ENCODE assay signal across 20 mouse cellular contexts in genomic region chr10:59603843-59604242, GRCm38 (mm10). TPM values are rescaled to one million over a fixed set of nuclear protein-coding genes. Genes with fewer than 3 reads are reported as not detected.
A peak's percentile ranks its signal among the peaks of the same experiment; 100 is the strongest.
DNase-seq lines count a peak whose midpoint lies in the region; TF ChIP-seq lines count a peak whose summit lies in the region.
"Had no signal": no experiment of that assay in that cellular context is flagged by ENCODE, and none has a peak within 500 bp of the region (broad histone marks: within the 10 kb centered on the region; RNA-seq: fewer than 3 reads in every experiment).

No protein-coding gene starts in this region.

- TF ChIP-seq POLR2A in lung, adult 2 months (IDR thresholded peaks at IDR 0.05; ENCODE audit: borderline replicate concordance, extremely low read depth, low read depth, low read length), result no peak

- WGBS in lung, adult 2 months, result 56% methylated on average over 5 of the region's 5 CpGs

- 0 out of 2 replicates have a peak, but pooled peaks cover 2% of the 10 kb centered on the region for H3K4me1 ChIP-seq in lung, adult 2 months (ENCODE audit: control insufficient read depth, insufficient read depth, low read length)
- H3K4me1 ChIP-seq: neural tube, embryonic 13.5 days had no signal

- H3K4me3 ChIP-seq in lung, adult 2 months (replicated peaks; ENCODE audit: extremely low read depth, low read depth, low read length), result no peak overlapping the region
- H3K4me3 ChIP-seq: embryonic facial prominence, embryonic 13.5 days; forebrain, embryonic 15.5 days; heart, embryonic 10.5 days; left cerebral cortex, adult 2 months; liver, embryonic 13.5 days; neural tube, embryonic 13.5 days had no signal

- peak; percentile 45 for DNase-seq in cerebellum, adult 9-11 months
- no peak for DNase-seq in cerebellum, postnatal 4 days (ENCODE audit: low spot score in 2 of 2)
- DNase-seq in lung, postnatal 25 days (ENCODE audit: low spot score), result peak; percentile 24
- DNase-seq in lung, adult 2 months, result no peak
- peak; percentile 37 for DNase-seq in kidney, postnatal 10 days
- no peak for DNase-seq in frontal cortex, postnatal 10 days (ENCODE audit: low spot score in 2 of 2)
- DNase-seq in spleen, adult 12 weeks (ENCODE audit: low spot score), result no peak
- DNase-seq: gastrocnemius, postnatal 10 days; heart, postnatal 4 days; liver, embryonic 13.5 days; right cerebral cortex, adult 18-20 months; thymus, adult 2 months had no signal

- no peak for TF ChIP-seq CTCF in lung, adult 2 months (IDR thresholded peaks at IDR 0.05; ENCODE audit: insufficient read depth, low read length)

RNA-seq across cellular contexts. Expression of gene Gm10322, which starts 12.0 kb away (rescaled TPM):
- not detected in 2 replicates for polyA plus RNA-seq in lung, adult 2 months (2012; rRNA removed)
- polyA plus RNA-seq: CD4-positive, CD25-positive, alpha-beta regulatory T cell, adult 4 months; embryonic facial prominence, embryonic 13.5 days; forebrain, embryonic 15.5 days; heart, embryonic 10.5 days; large intestine, adult 2 months; liver, embryonic 13.5 days; midbrain, postnatal 0 days; neural tube, embryonic 13.5 days had no signal

RNA-seq across cellular contexts. Expression of gene Mcu, which starts 12.6 kb away (rescaled TPM):
- 12.8 and 13.1 TPM in 2 replicates for polyA plus RNA-seq in lung, adult 2 months (2012; rRNA removed)

Comparison
In these comparisons a context has a peak if more than half of its experiments do, and no peak if none do; other contexts are left out.
1. DNase-seq: peak in cerebellum, adult 9-11 months (single experiment), lung, postnatal 25 days (single experiment) and kidney, postnatal 10 days (single experiment); none in cerebellum, postnatal 4 days (0 of 2), lung, adult 2 months (single experiment), frontal cortex, postnatal 10 days (0 of 2) and spleen, adult 12 weeks (single experiment).